Mouse (Mus musculus) liver, postnatal 0 days (tissue): ENCODE data around the gene Dzip1.

Experiments used
- CTCF ChIP-seq: sonication (generic); IDR thresholded peaks from 2 replicates; pipeline ENCODE4 v1.5.1; 2016; ENCODE audit warnings: antibody characterized with exemption, low read depth
- EP300 ChIP-seq: IDR thresholded peaks from 2 replicates; pipeline ENCODE4 v1.6.1; 2016; ENCODE audit warnings: antibody characterized with exemption, low read depth, mild to moderate bottlenecking

GRCm38 (mm10) chr14:118869712-118870111, 55.5 kb downstream of the Dzip1 start:
- TF ChIP-seq CTCF (no peak), EP300 (no peak)
